In the genomic region with DNA sequence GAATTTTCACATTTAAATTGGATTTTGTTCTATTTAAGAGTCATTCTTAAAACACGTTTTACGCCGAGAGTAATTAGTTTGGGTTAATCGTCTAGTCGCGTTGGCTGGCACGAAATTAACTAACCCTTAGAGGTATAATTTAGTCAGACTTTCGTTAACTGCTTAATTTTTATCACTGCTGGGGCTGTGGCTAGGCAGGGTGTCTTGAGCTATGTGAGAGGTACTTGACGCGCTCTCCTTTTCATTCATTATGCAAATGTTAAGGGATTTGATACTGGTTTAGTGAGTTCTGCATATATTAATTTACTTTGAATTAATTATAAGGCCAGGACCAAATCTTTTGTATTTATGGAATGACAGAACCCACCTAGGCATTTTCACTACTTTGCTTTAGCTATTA, we compare ENCODE assay signal across 8 mouse cellular contexts. TPM values are rescaled to one million over a fixed set of nuclear protein-coding genes. Genes with fewer than 3 reads are reported as not detected.
A peak's percentile ranks its signal among the peaks of the same experiment; 100 is the strongest.
DNase-seq lines count a peak whose midpoint lies in the region; ATAC-seq and TF ChIP-seq lines count a peak whose summit lies in the region.

No protein-coding gene starts in this region.

- H3K27ac ChIP-seq in kidney, postnatal 0 days = peak overlapping the region; percentile 70
- no peak overlapping the region for H3K27ac ChIP-seq in midbrain, postnatal 0 days (ENCODE audit: low read depth, low read length)

- H3K36me3 ChIP-seq in kidney, postnatal 0 days (ENCODE audit: insufficient read depth, low read length) = 0 out of 2 replicates have a peak, but pooled peaks cover 10% of the 10 kb centered on the region
- peaks cover 7% of the 10 kb centered on the region; the same call in 1 of the 2 replicates for H3K36me3 ChIP-seq in midbrain, postnatal 0 days (ENCODE audit: insufficient read depth, low read length)

- H3K9ac ChIP-seq in kidney, postnatal 0 days (ENCODE audit: low read depth, low read length) = peak overlapping the region; percentile 59
- 0 out of 2 replicates have a peak overlapping the region, but pooled peaks have one; percentile 42 for H3K9ac ChIP-seq in midbrain, postnatal 0 days (replicated peaks; ENCODE audit: low read length, poor library complexity, severe bottlenecking)

- WGBS in kidney, postnatal 0 days = 3% methylated on average over 10 of the region's 10 CpGs
- under 1% methylated on average over 10 of the region's 10 CpGs for WGBS in midbrain, postnatal 0 days

- H3K9me3 ChIP-seq in kidney, postnatal 0 days (replicated peaks; ENCODE audit: low read length) = no peaks in the 10 kb centered on the region
- no peaks in the 10 kb centered on the region for H3K9me3 ChIP-seq in midbrain, postnatal 0 days (ENCODE audit: low read length)

- peak overlapping the region; percentile 53 for H3K4me2 ChIP-seq in kidney, postnatal 0 days (ENCODE audit: low read length)
- H3K4me2 ChIP-seq in midbrain, postnatal 0 days (ENCODE audit: low read depth, low read length, poor library complexity, severe bottlenecking) = peak overlapping the region; percentile 51

- H3K4me1 ChIP-seq in kidney, postnatal 0 days (replicated peaks; ENCODE audit: insufficient read depth, low read length) = no peaks in the 10 kb centered on the region
- no peaks in the 10 kb centered on the region for H3K4me1 ChIP-seq in midbrain, postnatal 0 days (ENCODE audit: insufficient read depth, low read length)

- DNase-seq in kidney, postnatal 0 days (ENCODE audit: low spot score) = peak; percentile 6
- no peak for DNase-seq in kidney, adult 8-10 months
- no peak for DNase-seq in midbrain, postnatal 0 days (ENCODE audit: low spot score)
- no peak for DNase-seq in urinary bladder, adult 18-20 months (ENCODE audit: low spot score in 2 of 2)
- no peak for DNase-seq in cerebellum, postnatal 25 days

- no peak for ATAC-seq in kidney, postnatal 0 days (replicated peaks; ENCODE audit: low FRiP score, low read depth)
- peak; percentile 15; the same call in 1 of the 2 replicates for ATAC-seq in common myeloid progenitor, adult 5-6 weeks (replicated peaks; ENCODE audit: low read depth, poor library complexity, severe bottlenecking)
- ATAC-seq in inflammation-experienced regulatory T-cells, adult 6 months = peak; percentile 7
- 0 out of 2 replicates have a peak, but pooled peaks have one; percentile 11 for ATAC-seq in midbrain, postnatal 0 days (ENCODE audit: low FRiP score)
- ATAC-seq in activated CD4-positive, CD25-positive, alpha-beta regulatory T cell, adult 4 months = no peak

- peak overlapping the region; percentile 87 for H3K4me3 ChIP-seq in kidney, postnatal 0 days (replicated peaks; ENCODE audit: low read depth, low read length)
- peak overlapping the region; percentile 76 for H3K4me3 ChIP-seq in midbrain, postnatal 0 days (ENCODE audit: low read depth, low read length)

- no peaks in the 10 kb centered on the region for H3K27me3 ChIP-seq in kidney, postnatal 0 days (ENCODE audit: insufficient read depth, low read length)
- H3K27me3 ChIP-seq in midbrain, postnatal 0 days (ENCODE audit: insufficient read depth, low read length) = no peaks in the 10 kb centered on the region

- TF ChIP-seq CTCF in kidney, postnatal 0 days (IDR thresholded peaks at IDR 0.05; ENCODE audit: low read depth) = no peak
- no peak for TF ChIP-seq CTCF in midbrain, postnatal 0 days (IDR thresholded peaks at IDR 0.05)

RNA-seq across cellular contexts. Expression of gene Ghitm, which starts 0.6 kb away (rescaled TPM):
- 267 and 296 TPM in 2 replicates for polyA plus RNA-seq in kidney, postnatal 0 days (2015; fragmentation: Nextera tagmentation; extraction: Ambion mirVana)
- 111 and 123 TPM in 2 replicates for total RNA-seq in common myeloid progenitor, adult 5-6 weeks (2017)
- polyA plus RNA-seq in inflammation-experienced regulatory T-cells, adult 6 months (2017; shearing (Covaris generic)) = 100 to 1,000 TPM; 360 to 469 (median 363) TPM
- total RNA-seq in midbrain, postnatal 0 days (2014; rRNA removed) = 93.9 and 95.9 TPM in 2 replicates
- 201 and 211 TPM in 2 replicates for polyA plus RNA-seq in midbrain, postnatal 0 days (2015; fragmentation: Nextera tagmentation; extraction: Ambion mirVana)
- 100 to 1,000 TPM; 350 to 391 TPM for polyA plus RNA-seq in activated CD4-positive, CD25-positive, alpha-beta regulatory T cell, adult 4 months (2017; shearing (Covaris generic))

RNA-seq across cellular contexts. Expression of gene 2610528A11Rik, which starts 21.8 kb away (rescaled TPM):
- 0.17 and 0.26 TPM in 2 replicates for polyA plus RNA-seq in kidney, postnatal 0 days (2015; fragmentation: Nextera tagmentation; extraction: Ambion mirVana)
- total RNA-seq in common myeloid progenitor, adult 5-6 weeks (2017) = 2.8 TPM in 1 of 2 replicates, not detected in the other
- not detected for polyA plus RNA-seq in inflammation-experienced regulatory T-cells, adult 6 months (2017; shearing (Covaris generic))
- total RNA-seq in midbrain, postnatal 0 days (2014; rRNA removed) = not detected in 2 replicates
- 0.33 and 0.43 TPM in 2 replicates for polyA plus RNA-seq in midbrain, postnatal 0 days (2015; fragmentation: Nextera tagmentation; extraction: Ambion mirVana)
- polyA plus RNA-seq in activated CD4-positive, CD25-positive, alpha-beta regulatory T cell, adult 4 months (2017; shearing (Covaris generic)) = under 1 TPM in 1 of 2 experiments, not detected in 1; 0.49 TPM

RNA-seq across cellular contexts. Expression of gene Cdhr1, which starts 37.5 kb away (rescaled TPM):
- polyA plus RNA-seq in kidney, postnatal 0 days (2015; fragmentation: Nextera tagmentation; extraction: Ambion mirVana) = 1.6 and 1.7 TPM in 2 replicates
- not detected in 2 replicates for total RNA-seq in common myeloid progenitor, adult 5-6 weeks (2017)
- polyA plus RNA-seq in inflammation-experienced regulatory T-cells, adult 6 months (2017; shearing (Covaris generic)) = under 1 TPM in 1 of 3 experiments, not detected in 2; 0.11 TPM
- total RNA-seq in midbrain, postnatal 0 days (2014; rRNA removed) = 7.4 and 8.0 TPM in 2 replicates
- polyA plus RNA-seq in midbrain, postnatal 0 days (2015; fragmentation: Nextera tagmentation; extraction: Ambion mirVana) = 6.7 and 7.5 TPM in 2 replicates
- polyA plus RNA-seq in activated CD4-positive, CD25-positive, alpha-beta regulatory T cell, adult 4 months (2017; shearing (Covaris generic)) = not detected

Comparison
In these comparisons a context has a peak if more than half of its experiments do, and no peak if none do; other contexts are left out.
1. ATAC-seq: peak in common myeloid progenitor, adult 5-6 weeks (single experiment), inflammation-experienced regulatory T-cells, adult 6 months (single experiment) and midbrain, postnatal 0 days (single experiment); none in kidney, postnatal 0 days (single experiment) and activated CD4-positive, CD25-positive, alpha-beta regulatory T cell, adult 4 months (single experiment).